In the genomic region with DNA sequence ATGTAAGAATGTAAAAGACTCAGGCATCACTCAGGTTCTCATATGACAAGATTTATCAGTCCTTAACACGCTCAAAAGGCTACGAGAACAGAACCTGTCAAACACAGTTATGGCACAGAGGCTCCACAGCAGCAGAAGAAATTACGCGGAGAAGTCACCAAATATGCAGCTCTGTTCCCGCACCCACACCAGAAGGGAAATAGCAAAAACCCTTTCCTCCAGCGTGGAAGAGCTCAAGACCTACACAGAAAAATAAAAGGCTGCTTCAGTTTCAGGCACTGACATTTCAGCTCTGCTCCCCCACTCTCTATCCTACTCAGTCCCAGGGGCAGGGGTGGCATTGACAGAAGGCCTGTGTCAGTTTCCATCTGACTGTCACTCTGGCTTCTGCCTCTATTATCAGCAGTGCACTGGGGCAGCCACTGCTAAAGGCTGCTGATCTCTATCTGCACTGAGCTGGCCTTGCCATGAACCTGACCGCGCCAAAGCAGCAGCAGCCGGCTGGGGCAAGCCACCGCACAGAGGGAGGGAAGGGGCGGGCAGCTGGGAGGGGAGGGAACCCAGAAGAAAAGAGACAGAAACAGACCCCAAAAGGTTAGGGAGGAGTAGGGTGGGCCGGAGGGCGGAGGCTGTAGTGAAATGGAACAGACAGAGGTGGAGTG, we compare ENCODE assay signal across 9 mouse cellular contexts.
A peak's percentile ranks its signal among the peaks of the same experiment; 100 is the strongest.
DNase-seq lines count a peak whose midpoint lies in the region; ATAC-seq and TF ChIP-seq lines count a peak whose summit lies in the region.
"Had no signal": no experiment of that assay in that cellular context is flagged by ENCODE, and none has a peak within 500 bp of the region (broad histone marks: within the 10 kb centered on the region; RNA-seq: fewer than 3 reads in every experiment).

No protein-coding gene starts in this region.

- H3K27me3 ChIP-seq in Patski: no peaks in the 10 kb centered on the region
- no peaks in the 10 kb centered on the region for H3K27me3 ChIP-seq in forebrain, postnatal 0 days (ENCODE audit: insufficient read depth, low read length)

- POLR2A ChIA-PET in Patski (lab: Charles Lee): no interaction called here

- H3K4me3 ChIP-seq in forebrain, postnatal 0 days (ENCODE audit: low read depth, low read length): peak overlapping the region; percentile 14; the same call in 1 of the 2 replicates
- H3K4me3 ChIP-seq: myocyte had no signal

- peak overlapping the region; percentile 83 for H3K27ac ChIP-seq in forebrain, postnatal 0 days (ENCODE audit: low read depth, low read length)

- no peaks in the 10 kb centered on the region for H3K9me3 ChIP-seq in forebrain, postnatal 0 days (ENCODE audit: low read length)

- WGBS in forebrain, postnatal 0 days: 17% methylated on average over 13 of the region's 13 CpGs

- H3K4me2 ChIP-seq in forebrain, postnatal 0 days (ENCODE audit: low read depth): peak overlapping the region; percentile 46

- peak; percentile 89 for ATAC-seq in Patski
- ATAC-seq in forebrain, postnatal 0 days: peak; percentile 95
- no peak for ATAC-seq in granulocyte monocyte progenitor cell, adult 5-6 weeks (replicated peaks; ENCODE audit: poor library complexity, severe bottlenecking)

- no peak for TF ChIP-seq CTCF in Patski (IDR thresholded peaks at IDR 0.05)
- TF ChIP-seq CTCF in forebrain, postnatal 0 days (IDR thresholded peaks at IDR 0.05; ENCODE audit: low read depth): no peak

- in situ Hi-C loops in Patski (cut with MboI; ENCODE audit: low pct_unique_long_range_greater_than_20kb): no loop called here

- H3K36me3 ChIP-seq in forebrain, postnatal 0 days (ENCODE audit: insufficient read depth): no peaks in the 10 kb centered on the region

- H3K4me1 ChIP-seq in forebrain, postnatal 0 days (ENCODE audit: insufficient read depth): 0 out of 2 replicates have a peak, but pooled peaks cover 5% of the 10 kb centered on the region

- CTCF ChIA-PET in Patski (lab: Charles Lee): no interaction called here

- H3K9ac ChIP-seq in forebrain, postnatal 0 days: peak overlapping the region; percentile 46

- peak; percentile 6 to 34 for DNase-seq in adrenal gland, adult (ENCODE audit: inconsistent age in 2 of 2, low spot score in 1 of 2)
- no peak for DNase-seq in adrenal gland, adult 18-20 months (ENCODE audit: low spot score in 2 of 2)
- DNase-seq in Patski (ENCODE audit: low read depth, low spot score) (no peak), MN1 (ENCODE audit: low spot score) (no peak)
- peak; percentile 68 for DNase-seq in forebrain, postnatal 0 days
- DNase-seq in kidney, postnatal 36 days: peak; percentile 7 to 18
- DNase-seq in neural tube, embryonic 10.5 days (ENCODE audit: extremely low spot score, low spot score): peak; percentile 76

Comparison
In these comparisons a context has a peak if more than half of its experiments do, and no peak if none do; other contexts are left out.
1. DNase-seq: peak in adrenal gland, adult (2 of 2), forebrain, postnatal 0 days (single experiment), kidney, postnatal 36 days (2 of 2) and neural tube, embryonic 10.5 days (single experiment); none in adrenal gland, adult 18-20 months (0 of 2), Patski (single experiment) and MN1 (single experiment).